Mouse (Mus musculus) lung, postnatal 0 days (tissue): Measurements from ENCODE around the gene Rpl19. TPM values are rescaled to one million over a fixed set of nuclear protein-coding genes. Genes with fewer than 3 reads are reported as not detected.

Source experiments
- ATAC-seq: fragments of 200-750 bp; cut with Nextera tagmentation; 2 replicates; pipeline ENCODE4 v1.8.0; 2017; ENCODE audit warnings: moderate library complexity
- DNase-seq: peaks from one replicate; pipeline ENCODE4 v3.0.0-alpha.2; 2016; ENCODE audit warnings: low spot score
- H3K27ac ChIP-seq: fragments of 300-500 bp; sonication (generic); 2 replicates; pipeline ENCODE4 v1.5.1; 2014; ENCODE audit warnings: antibody characterized with exemption, mild to moderate bottlenecking, low read length, mixed read lengths
- H3K27me3 ChIP-seq: fragments of 300-500 bp; sonication (generic); replicated peaks from 2 replicates; pipeline ENCODE4 v1.6.1; 2014; ENCODE audit warnings: low read length, mixed read lengths; ENCODE audit not compliant: insufficient read depth
- H3K36me3 ChIP-seq: fragments of 300-500 bp; sonication (generic); 2 replicates; pipeline ENCODE4 v1.6.1; 2014; ENCODE audit warnings: low read length, mixed read lengths; ENCODE audit not compliant: insufficient read depth
- H3K4me1 ChIP-seq: fragments of 300-500 bp; sonication (generic); 2 replicates; pipeline ENCODE4 v1.6.1; 2014; ENCODE audit warnings: antibody characterized with exemption, low read depth, low read length, mixed read lengths; ENCODE audit not compliant: insufficient read depth
- H3K4me2 ChIP-seq: fragments of 300-500 bp; sonication (generic); replicated peaks from 2 replicates; pipeline ENCODE4 v1.6.1; 2014; ENCODE audit warnings: low read depth, mild to moderate bottlenecking, low read length, moderate library complexity, mixed read lengths
- H3K4me3 ChIP-seq: fragments of 300-500 bp; sonication (generic); 2 replicates; pipeline ENCODE4 v1.5.1; 2014; ENCODE audit warnings: low read depth, low read length
- H3K9ac ChIP-seq: fragments of 300-500 bp; sonication (generic); replicated peaks from 2 replicates; pipeline ENCODE4 v1.6.1; 2014; ENCODE audit warnings: low read depth, mild to moderate bottlenecking
- H3K9me3 ChIP-seq: fragments of 300-500 bp; sonication (generic); 2 replicates; pipeline ENCODE4 v1.6.1; 2016; ENCODE audit warnings: low read length, mixed read lengths
- CTCF ChIP-seq: IDR thresholded peaks from 2 replicates; pipeline ENCODE4 v1.5.1; 2016; ENCODE audit warnings: antibody characterized with exemption, mild to moderate bottlenecking
- EP300 ChIP-seq: IDR thresholded peaks from 2 replicates; pipeline ENCODE4 v1.6.1; 2016; ENCODE audit warnings: antibody characterized with exemption, mild to moderate bottlenecking, control low read depth
- WGBS: fragments of 180-500 bp; shearing (Covaris S2); extraction: QIAGEN DNeasy Blood & Tissue Kit; methylation state at CpG from one replicate; pipeline ENCODE4 v1.1.7; 2014; 5-methylcytosine and 5-hydroxymethylcytosine counted together
- polyA plus RNA-seq: library from polyadenylated mRNA; unstranded; fragments of >200 nt; fragmentation: Nextera tagmentation; extraction: Ambion mirVana; gene quantifications from 2 replicates; pipeline ENCODE4 v1.2.1, GENCODE M21; 2015

The Rpl19 gene
- polyA plus RNA-seq, 1 experiment from 2014 or later, result 817 TPM

GRCm38 (mm10) chr11:97998074-97998793, 28.3 kb upstream of the Rpl19 start:
- TF ChIP-seq EP300 (no peak), CTCF (no peak)
- H3K4me3 ChIP-seq, result no peak overlapping the region
- no peaks in the 10 kb centered on the region for H3K27me3 ChIP-seq
- no peaks in the 10 kb centered on the region for H3K9me3 ChIP-seq
- peaks cover 8% of the 10 kb centered on the region for H3K4me1 ChIP-seq
- WGBS, result 71% methylated on average over 11 of the region's 11 CpGs
- peak; percentile 7 for DNase-seq
- ATAC-seq, result no peak
- H3K36me3 ChIP-seq, result no peaks in the 10 kb centered on the region
- no peak overlapping the region for H3K27ac ChIP-seq
- no peak overlapping the region for H3K9ac ChIP-seq
- H3K4me2 ChIP-seq, result no peak overlapping the region

GRCm38 (mm10) chr11:97998898-97999608, 27.5 kb upstream of the Rpl19 start:
- Histone ChIP-seq H3K4me1 (peaks cover 8% of the 10 kb centered on the region), H3K9me3 (no peaks in the 10 kb centered on the region), H3K36me3 (no peaks in the 10 kb centered on the region), H3K9ac (no peak overlapping the region), H3K27ac (no peak overlapping the region), H3K4me2 (no peak overlapping the region), H3K4me3 (no peak overlapping the region), H3K27me3 (no peaks in the 10 kb centered on the region)
- peak; percentile 5 for DNase-seq
- TF ChIP-seq CTCF (no peak), EP300 (no peak)
- 42% methylated on average over 7 of the region's 7 CpGs for WGBS
- no peak for ATAC-seq

GRCm38 (mm10) chr11:97999748-98000147, 26.8 kb upstream of the Rpl19 start:
- ATAC-seq (no peak), DNase-seq (peak; percentile 6)
- H3K4me1 ChIP-seq, result peaks cover 8% of the 10 kb centered on the region
- 52% methylated on average over 5 of the region's 5 CpGs for WGBS
- no peaks in the 10 kb centered on the region for H3K9me3 ChIP-seq
- no peak overlapping the region for H3K4me2 ChIP-seq
- no peak overlapping the region for H3K27ac ChIP-seq
- no peak overlapping the region for H3K4me3 ChIP-seq
- no peak for TF ChIP-seq EP300
- TF ChIP-seq CTCF, result no peak
- H3K36me3 ChIP-seq, result no peaks in the 10 kb centered on the region
- H3K9ac ChIP-seq, result no peak overlapping the region
- no peaks in the 10 kb centered on the region for H3K27me3 ChIP-seq

- H3K4me2 ChIP-seq, result no peak overlapping the region
- DNase-seq (no peak), ATAC-seq (no peak)
- no peaks in the 10 kb centered on the region for H3K27me3 ChIP-seq
- H3K4me1 ChIP-seq, result no peaks in the 10 kb centered on the region
- H3K36me3 ChIP-seq, result no peaks in the 10 kb centered on the region
- no peaks in the 10 kb centered on the region for H3K9me3 ChIP-seq
- H3K27ac ChIP-seq, result no peak overlapping the region
- TF ChIP-seq EP300 (no peak), CTCF (no peak)
- no peak overlapping the region for H3K4me3 ChIP-seq
- WGBS, result 20% methylated on average over 7 of the region's 7 CpGs
- no peak overlapping the region for H3K9ac ChIP-seq
These were observed 26.0 kb upstream of the Rpl19 start for GRCm38 (mm10) chr11:98000378-98001140.

- Histone ChIP-seq H3K27me3 (no peaks in the 10 kb centered on the region), H3K9me3 (no peaks in the 10 kb centered on the region), H3K4me3 (no peak overlapping the region), H3K4me1 (no peaks in the 10 kb centered on the region), H3K9ac (no peak overlapping the region), H3K27ac (no peak overlapping the region), H3K4me2 (no peak overlapping the region), H3K36me3 (no peaks in the 10 kb centered on the region)
- ATAC-seq (no peak), DNase-seq (no peak)
- WGBS, result 37% methylated on average over 11 of the region's 11 CpGs
- no peak for TF ChIP-seq CTCF
- TF ChIP-seq EP300, result no peak
These were observed 25.1 kb upstream of the Rpl19 start for GRCm38 (mm10) chr11:98001351-98001824.

GRCm38 (mm10) chr11:98001986-98002385, 24.5 kb upstream of the Rpl19 start:
- WGBS, result 63% methylated on average over 6 of the region's 6 CpGs
- H3K27ac ChIP-seq, result no peak overlapping the region
- no peaks in the 10 kb centered on the region for H3K27me3 ChIP-seq
- H3K4me1 ChIP-seq, result no peaks in the 10 kb centered on the region
- H3K9me3 ChIP-seq, result no peaks in the 10 kb centered on the region
- DNase-seq (no peak), ATAC-seq (no peak)
- no peak overlapping the region for H3K9ac ChIP-seq
- no peak for TF ChIP-seq EP300
- TF ChIP-seq CTCF, result no peak
- no peak overlapping the region for H3K4me2 ChIP-seq
- H3K4me3 ChIP-seq, result no peak overlapping the region
- H3K36me3 ChIP-seq, result no peaks in the 10 kb centered on the region
